Mouse (Mus musculus) left cerebral cortex, postnatal 25 days (tissue): ENCODE data around the gene Med26. TPM values are rescaled to one million over a fixed set of nuclear protein-coding genes. Genes with fewer than 3 reads are reported as not detected.

Experiments used
- DNase-seq, 2 experiments: peaks; one replicate each; pipeline ENCODE4 v3.0.0; 2022; ENCODE audit warnings: low spot score in 2 of 2, mixed read lengths in 1 of 2
- intact Hi-C: fragments of 180-260 bp; cut with DNase I; formaldehyde crosslinking; loops from one replicate; pipeline ENCODE4 v1.15.1; 2025
- total RNA-seq, 2 experiments: library from RNA; stranded (reverse); gene quantifications; 2 replicates each; pipeline ENCODE4 v1.2.3; 2021

Gene Med26
- total RNA-seq, 2 experiments from 2014 or later, result 9.5 to 10.4 TPM

DNA sequence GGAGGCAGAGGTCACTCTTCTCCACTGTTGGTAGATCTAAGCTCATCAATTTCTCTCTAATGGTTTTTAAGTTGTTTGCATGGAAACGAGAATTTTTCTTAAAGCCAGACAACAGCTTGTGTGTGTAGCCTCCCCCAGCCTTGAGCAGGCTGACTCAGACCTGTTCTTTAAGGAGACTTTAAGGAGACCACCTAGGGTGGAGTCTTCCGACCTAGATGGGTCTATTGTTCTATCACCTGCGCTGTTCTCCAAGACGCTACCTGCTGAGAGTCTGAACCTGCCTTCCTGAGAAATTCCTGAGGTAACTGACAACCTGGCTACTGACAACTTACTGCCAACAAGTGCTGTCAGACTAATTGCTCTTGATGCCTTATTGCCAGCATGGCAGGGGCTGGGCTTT lies 7.7 kb upstream of the Med26 start:
- intact Hi-C loops, result no loop called here
- no peak for DNase-seq

- intact Hi-C loops, result loop anchor here (2.0 to 5.0 kb wide), 2 partner anchors 21 to 72 kb away; partner anchors contain the start of genes Cherp and Smim7
- DNase-seq, result no peak
Observed at GRCm38 (mm10) chr8:72549314-72549892, 1.3 kb upstream of the Med26 start.

- no peak for DNase-seq
- intact Hi-C loops, result loop anchor here (1.0 to 5.0 kb wide), 3 partner anchors 22 to 71 kb away; partner anchors contain the start of genes Cherp, Slc35e1 and Smim7
Observed at GRCm38 (mm10) chr8:72548644-72549313, 709 bp upstream of the Med26 start.

DNA sequence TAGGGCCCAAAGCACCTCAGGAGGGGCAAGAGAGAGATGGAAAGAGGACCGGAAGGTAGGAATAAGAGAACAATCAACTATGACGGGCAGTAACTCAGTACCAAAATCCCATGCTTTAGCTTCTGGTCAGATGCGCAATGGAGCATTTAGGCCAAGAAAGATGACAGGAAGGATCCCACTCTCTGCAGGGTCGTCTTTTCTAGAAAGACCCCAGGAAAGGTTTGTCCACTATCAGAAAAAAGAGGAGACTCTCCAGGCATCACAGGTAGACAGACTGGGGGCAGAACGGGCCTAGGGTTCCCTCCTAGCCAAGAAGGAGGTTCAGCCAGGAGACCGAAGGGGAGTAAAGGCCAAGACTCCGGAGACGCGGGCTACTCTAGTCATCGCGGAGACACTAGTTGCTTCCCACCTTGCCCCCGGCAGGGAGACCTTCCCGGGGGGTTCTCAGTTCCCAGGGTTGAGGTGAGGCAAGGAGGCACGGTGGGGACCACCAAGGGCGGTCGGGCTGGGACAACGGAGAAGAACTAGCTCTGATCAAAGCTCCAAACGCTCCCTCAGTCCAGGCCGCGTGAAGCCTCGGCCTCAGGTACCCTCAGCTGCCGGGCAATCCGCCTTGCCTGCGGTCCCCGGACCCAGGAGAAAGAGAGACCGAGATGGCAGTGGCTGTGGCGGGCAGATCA lies 808 bp downstream of the Med26 start:
- intact Hi-C loops, result loop anchor here (5.0 kb wide), 1 partner anchor 70 kb away; the partner anchor contains the start of gene Cherp
- DNase-seq, result peak in 1 of 2 experiments; percentile 11

- intact Hi-C loops, result no loop called here
- no peak for DNase-seq
Observed at GRCm38 (mm10) chr8:72539234-72539633, 8.8 kb downstream of the Med26 start.

DNA sequence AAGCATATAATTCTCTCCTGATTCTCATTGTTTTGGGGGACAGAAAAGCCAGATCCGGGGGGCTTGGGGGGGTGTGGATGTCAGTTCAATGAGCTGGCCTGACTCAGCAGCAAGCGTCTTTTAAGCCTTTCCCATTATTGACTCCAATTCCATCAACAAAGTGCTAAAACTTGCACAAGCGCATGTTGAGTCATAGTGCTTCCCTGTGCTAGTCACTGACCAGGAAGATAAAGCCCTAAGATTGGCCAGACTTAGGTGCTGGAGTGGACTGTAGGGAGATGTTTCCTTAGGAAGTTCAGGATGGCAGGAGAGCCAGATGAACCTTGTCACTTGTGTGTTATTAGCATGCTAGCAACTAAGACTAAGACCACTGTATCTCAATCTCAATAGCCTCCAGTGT lies 13.2 kb downstream of the Med26 start:
- no peak for DNase-seq
- intact Hi-C loops, result no loop called here

- peak in 1 of 2 experiments; percentile 33 for DNase-seq
- intact Hi-C loops, result no loop called here
Observed at GRCm38 (mm10) chr8:72532103-72532502, 16.0 kb downstream of the Med26 start.

GRCm38 (mm10) chr8:72521888-72522287 lies 26.2 kb downstream of the Med26 start:
- intact Hi-C loops, result no loop called here

DNA sequence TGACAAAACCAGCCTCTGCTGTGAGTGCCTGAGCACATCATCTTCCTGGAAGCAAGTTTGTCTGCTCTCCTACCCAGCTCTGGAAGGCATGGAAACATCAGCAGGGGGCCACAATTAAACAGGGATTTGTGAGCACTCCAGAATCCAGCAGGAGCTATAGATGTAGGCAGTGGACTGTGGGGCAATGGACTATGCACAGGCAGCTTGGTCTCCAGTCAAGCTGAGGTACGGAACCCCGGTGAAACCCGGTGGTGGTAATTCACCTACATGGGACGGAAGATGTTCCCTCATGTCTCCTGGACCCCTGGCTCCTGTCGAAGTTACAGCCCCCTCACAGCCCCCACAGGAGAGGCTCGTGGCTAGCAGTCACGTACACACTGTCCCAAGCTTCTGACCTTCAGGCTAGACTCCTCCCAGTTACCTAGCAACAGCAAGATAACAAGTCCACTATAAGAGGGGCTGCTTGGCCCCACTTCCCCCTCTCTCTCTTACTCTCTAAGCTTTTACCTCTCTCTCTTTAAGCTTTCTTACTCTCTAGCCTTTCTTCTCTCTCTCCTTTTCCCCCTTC lies 30.6 kb downstream of the Med26 start:
- DNase-seq, result no peak
- intact Hi-C loops, result no loop called here

More at GRCm38 (mm10) chr8:72521888-72522287, 26.2 kb downstream of the Med26 start:
- no peak for DNase-seq

- no peak for DNase-seq
- intact Hi-C loops, result no loop called here
Observed at GRCm38 (mm10) chr8:72513158-72513557, 34.9 kb downstream of the Med26 start.

- intact Hi-C loops, result no loop called here
- no peak for DNase-seq
Observed at GRCm38 (mm10) chr8:72512648-72513047, 35.4 kb downstream of the Med26 start.

DNA sequence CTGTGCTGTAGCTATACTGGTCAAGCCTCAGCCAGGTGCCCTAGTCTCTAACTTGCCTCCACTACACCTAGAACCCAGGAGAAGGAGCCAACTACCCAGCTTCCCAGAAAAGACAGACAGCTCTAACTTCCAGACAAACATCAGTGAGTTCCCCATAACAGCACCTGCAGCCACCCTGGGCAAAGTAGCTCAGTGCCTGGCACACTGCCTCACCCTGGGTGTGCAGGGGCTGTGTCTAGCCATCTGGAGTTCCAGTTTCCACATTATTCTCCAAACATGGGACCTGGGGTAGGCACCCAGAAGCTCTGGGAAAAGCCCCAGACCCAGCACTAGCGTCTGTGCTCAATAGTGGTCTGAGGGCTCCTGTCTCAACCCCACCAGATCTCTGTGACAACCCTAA lies 40.6 kb downstream of the Med26 start:
- no peak for DNase-seq

DNA sequence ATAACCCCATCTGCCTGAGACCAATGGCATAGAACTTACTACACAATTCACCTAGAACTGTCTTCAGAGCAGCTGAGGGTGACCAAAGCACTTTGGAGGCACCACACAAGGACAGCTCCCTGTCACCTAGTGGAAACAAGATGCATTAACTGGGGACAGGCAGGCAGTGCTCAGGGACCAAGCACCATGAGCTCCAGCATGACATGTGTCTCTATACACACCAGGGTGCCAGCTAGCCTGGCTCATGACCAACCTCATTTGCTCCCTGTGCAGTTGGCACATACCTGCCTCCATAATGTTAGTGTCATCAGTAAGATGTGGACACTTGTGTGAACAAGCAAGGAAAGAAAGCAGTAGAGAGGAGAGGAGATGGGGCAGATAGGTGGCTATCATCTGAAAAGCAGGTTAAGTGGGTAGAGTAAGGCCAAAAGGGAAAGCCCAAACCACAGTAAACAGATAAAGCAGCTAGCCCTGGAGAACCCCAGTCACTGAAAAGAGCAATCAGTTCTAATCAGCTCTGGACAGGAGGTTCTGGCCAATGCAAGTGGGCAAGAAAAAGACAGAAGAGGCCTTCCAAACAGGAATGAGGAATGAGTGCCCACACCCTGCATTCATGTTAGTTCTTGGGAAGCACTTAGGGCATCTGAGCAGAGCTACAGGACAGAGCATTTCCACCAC lies 43.3 kb downstream of the Med26 start:
- DNase-seq, result no peak
- intact Hi-C loops, result no loop called here

More for the DNA sequence above, 40.6 kb downstream of the Med26 start:
- intact Hi-C loops, result no loop called here

- intact Hi-C loops, result no loop called here
- peak; percentile 47 to 76 for DNase-seq
Observed at GRCm38 (mm10) chr8:72504137-72504536, 43.9 kb downstream of the Med26 start.

- intact Hi-C loops, result no loop called here
- DNase-seq, result no peak
Observed at GRCm38 (mm10) chr8:72500521-72500931, 47.5 kb downstream of the Med26 start.

DNA sequence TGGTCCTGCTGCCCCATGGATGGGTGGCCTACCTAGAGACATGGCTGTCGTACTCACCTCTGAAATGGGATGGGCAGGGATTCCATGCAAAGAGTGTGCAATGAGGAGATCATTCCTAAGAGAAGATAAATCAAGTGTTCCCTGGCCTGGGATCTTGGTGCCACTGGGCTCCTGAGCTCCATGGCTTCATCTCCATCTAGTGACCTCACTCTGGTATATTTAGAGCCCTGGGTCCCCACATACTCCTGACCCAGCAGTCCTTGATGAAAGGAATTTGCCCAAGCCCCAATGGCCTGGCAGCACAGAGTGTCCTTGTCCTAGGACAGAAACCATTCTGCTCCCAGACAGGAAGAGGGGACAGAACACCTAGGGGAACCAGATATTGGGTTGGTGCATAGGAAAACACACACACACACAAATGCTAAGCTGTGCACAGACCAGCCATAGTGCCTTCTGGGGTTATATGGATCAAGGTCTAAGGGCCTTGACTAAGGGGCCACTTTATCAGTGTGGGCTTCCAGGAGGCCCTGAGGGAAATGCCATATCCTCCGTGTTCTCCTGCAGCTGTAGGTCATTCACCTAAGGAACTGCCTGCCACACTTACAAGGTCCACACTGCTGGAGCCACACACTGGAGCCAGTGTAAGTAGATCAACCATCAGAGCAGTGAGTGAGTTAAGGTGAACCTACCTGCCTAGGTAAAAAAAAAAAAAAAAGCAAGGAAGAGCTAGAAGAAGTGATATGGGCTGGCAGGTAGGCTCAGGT lies 48.4 kb downstream of the Med26 start:
- intact Hi-C loops, result no loop called here
- DNase-seq, result no peak

GRCm38 (mm10) chr8:72498527-72498926 lies 49.5 kb downstream of the Med26 start:
- no peak for DNase-seq
- intact Hi-C loops, result no loop called here

GRCm38 (mm10) chr8:72497911-72498310 lies 50.2 kb downstream of the Med26 start:
- DNase-seq, result no peak
- intact Hi-C loops, result no loop called here

DNA sequence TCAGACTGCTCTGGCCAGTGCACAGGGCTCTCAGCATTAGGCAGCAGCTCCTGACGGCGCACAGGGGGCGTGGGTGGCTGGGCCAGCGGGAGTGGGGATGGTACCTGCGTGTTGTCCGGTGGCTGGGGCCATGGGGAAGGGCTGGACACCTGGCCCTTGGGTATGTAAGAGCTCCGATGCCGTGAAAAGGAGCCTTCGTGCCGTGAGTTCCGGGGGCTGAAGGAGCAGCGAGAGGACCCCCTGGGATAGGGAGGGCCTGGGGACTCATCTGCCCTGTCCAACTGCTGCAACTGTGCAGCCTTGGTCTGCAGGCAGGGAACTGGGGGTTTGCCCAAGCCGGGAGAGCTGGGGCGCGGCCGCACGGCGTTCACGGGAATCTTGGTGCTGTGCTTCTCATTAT lies 51.9 kb downstream of the Med26 start:
- intact Hi-C loops, result no loop called here

More for the DNA sequence above, 51.9 kb downstream of the Med26 start:
- DNase-seq, result no peak
